Mouse (Mus musculus): ENCODE results near the gene Dbn1.

The Dbn1 gene

DNA sequence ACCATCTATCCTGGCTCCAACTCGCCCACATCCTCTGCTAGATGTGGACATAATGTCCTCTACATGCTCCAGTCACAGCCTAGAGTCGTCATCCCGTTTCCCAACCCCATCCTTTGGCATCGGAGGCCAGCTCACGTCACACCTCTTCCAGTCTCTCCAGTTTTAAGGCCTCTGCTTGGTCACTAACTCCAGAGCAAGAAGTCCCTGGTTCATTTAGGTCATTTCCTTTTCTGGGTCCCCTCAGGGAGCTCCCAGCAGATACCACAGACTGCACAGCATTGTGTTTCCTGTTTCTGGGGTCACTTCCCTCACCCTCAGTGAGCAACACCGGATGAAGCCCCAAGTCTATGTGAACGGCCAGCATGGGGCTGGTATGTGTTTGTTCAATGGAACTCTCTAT is 8.9 kb downstream of the Dbn1 start:
- no peak for DNase-seq (ENCODE audit: extremely low read depth, low read depth)

DNA sequence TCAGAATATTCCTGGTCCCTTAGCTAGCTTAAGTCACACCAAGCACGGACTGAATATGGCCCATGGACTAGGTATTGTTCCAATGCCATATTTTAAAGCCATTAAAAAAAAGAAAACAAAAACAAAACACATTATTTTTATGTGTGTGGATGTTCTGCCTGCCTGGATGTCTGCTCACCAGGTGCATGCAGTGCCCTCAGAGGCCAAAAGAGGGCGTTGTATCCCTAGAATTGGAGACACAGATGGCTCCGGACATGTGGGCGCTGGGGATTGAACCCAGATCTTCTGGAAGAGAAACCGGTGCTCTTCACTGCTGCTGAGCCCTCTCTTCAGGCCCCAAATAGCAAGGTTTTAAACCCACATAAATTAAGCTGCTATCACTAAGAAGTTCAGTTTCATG is 9.9 kb downstream of the Dbn1 start:
- no peak for DNase-seq (ENCODE audit: extremely low read depth, low read depth)

DNA sequence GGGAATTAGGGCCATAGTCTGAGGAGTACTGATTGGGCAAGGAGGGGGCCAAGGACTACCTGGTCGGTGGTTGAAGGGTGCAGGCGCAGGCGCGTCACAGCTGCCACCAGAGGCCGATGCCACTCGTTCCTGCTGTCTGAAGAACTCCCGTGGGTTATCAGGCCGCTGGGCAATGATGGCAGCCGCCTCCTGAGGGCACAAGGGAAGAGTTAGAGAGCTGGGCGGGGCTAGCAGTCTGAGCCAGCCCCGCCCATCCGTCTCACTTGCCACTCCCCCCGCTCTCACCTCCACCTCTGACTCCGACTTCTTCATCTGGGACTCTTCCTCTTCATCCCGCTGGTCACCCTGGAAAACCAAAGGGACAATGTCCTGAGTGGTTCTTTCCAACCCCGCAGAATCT is 10.4 kb downstream of the Dbn1 start:
- DNase-seq (ENCODE audit: extremely low read depth, low read depth), result no peak

DNA sequence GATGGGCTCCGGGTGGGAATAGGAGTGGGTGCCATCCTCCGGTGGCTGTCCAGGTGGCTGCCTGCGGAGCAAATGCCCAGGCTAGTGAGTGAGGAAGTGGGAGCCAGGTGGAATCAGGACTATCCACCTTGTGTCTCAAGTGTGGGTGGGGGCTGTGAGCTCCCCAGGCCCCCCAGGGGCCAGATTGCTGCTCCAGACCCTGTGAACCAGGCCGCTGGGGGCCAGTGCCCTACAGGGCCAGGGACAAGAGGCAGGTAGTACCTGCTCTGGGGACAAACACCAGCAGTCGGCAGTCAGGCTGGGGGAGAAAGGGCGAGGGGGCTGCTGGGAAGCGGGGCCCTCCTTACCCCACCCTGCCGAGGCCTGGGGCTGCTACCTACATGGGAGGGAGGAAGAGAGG is 11.7 kb downstream of the Dbn1 start:
- DNase-seq (ENCODE audit: extremely low read depth, low read depth), result no peak

DNA sequence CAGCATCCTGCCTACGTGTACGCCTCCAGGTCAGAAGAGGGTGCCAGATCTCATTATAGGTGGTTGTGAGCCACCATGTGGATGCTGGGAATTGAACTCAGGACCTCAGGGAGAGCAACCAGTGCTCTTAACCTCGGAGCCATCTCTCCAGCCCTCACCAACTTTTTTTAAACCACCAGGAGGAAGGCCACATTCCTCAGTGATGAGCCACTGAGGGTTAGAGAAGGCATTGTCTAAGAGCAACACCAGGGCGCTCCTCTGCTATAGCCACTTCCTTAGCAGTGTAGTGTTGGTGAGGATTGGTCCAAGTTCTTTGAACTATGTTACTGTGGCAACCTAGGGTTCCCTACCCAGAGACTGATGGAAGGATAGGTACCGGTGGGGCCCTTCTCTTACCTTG is 12.2 kb downstream of the Dbn1 start:
- no peak for DNase-seq (ENCODE audit: extremely low read depth, low read depth)

DNA sequence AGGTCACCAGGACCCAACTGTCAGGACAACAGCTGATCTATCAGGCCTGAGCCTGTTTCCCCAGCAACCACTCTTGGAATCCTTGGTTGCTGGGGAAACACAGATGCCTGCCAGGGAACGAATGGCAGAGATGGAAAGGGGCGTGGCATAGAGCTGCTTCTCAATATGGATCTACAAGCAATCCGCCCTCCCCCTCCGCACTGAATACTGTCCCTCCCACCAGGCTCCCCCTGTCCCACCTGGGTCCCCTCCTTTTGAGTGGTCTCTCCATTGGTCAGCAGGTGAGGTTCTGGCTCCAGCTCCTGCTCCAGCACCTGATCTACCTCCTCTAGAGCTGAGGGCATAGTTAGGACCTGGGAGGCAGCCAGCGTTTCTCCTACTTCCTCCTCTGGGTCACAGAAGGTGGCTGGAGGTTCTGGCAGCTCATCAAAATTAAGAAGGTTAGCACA is 13.3 kb downstream of the Dbn1 start:
- peak; percentile 63 for DNase-seq (ENCODE audit: extremely low read depth, low read depth)

DNA sequence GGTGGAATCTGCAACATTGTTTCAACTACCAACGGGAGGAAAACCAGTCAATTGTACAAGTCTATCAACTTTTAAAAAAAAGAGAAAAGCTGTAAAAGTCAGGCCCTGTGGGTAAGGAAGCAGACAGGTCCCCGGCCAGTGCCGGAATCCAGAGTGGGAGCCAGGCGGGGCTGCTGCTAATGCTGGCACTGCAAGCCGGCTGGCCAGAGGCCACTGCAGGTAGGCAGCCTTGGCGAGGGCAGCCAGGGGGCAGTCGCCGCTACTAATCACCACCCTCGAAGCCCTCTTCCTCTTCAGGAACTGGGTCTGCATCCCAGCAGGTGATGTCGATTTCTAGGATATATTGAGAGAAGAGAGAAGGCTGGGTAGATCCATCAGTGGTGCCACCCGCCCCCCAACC is 13.9 kb downstream of the Dbn1 start:
- DNase-seq (ENCODE audit: extremely low read depth, low read depth), result no peak

DNA sequence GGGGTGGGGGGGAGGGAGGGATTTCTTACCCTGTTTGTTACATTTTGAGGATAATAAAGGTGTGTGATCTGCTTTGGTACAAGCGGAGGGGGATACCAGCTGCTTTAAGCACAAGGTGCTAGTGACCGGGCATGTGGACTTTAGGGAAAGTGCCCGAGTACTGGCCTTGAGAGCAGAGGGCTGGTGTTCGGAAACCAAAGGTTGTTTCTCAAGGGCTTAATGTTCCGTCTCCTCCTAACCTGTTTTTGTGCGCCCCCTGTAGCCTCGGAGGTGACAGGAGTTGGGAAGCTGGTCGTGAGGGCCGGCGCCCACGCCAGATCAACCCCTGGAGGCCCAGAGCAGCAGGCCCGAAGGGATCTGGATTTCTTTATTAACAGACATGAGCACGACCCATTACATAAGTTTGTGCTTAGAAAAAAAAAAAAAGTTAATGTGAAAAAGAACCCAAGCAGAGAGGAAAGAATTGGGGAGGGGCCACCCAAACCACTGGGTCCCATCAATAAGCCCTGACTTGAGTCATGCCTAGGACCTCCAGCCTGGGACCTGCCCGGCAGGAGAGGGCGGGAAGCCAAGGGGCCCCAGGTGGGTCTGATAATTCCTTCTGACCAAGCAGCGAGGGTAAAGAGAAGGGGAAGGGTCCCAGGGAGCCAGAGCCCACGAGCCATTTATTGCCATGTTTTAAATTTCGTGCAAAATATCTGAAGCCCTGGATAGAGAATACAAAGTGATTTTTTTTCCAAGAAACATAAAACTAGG is 14.7 kb downstream of the Dbn1 start:
- no peak for DNase-seq (ENCODE audit: extremely low read depth, low read depth)

DNA sequence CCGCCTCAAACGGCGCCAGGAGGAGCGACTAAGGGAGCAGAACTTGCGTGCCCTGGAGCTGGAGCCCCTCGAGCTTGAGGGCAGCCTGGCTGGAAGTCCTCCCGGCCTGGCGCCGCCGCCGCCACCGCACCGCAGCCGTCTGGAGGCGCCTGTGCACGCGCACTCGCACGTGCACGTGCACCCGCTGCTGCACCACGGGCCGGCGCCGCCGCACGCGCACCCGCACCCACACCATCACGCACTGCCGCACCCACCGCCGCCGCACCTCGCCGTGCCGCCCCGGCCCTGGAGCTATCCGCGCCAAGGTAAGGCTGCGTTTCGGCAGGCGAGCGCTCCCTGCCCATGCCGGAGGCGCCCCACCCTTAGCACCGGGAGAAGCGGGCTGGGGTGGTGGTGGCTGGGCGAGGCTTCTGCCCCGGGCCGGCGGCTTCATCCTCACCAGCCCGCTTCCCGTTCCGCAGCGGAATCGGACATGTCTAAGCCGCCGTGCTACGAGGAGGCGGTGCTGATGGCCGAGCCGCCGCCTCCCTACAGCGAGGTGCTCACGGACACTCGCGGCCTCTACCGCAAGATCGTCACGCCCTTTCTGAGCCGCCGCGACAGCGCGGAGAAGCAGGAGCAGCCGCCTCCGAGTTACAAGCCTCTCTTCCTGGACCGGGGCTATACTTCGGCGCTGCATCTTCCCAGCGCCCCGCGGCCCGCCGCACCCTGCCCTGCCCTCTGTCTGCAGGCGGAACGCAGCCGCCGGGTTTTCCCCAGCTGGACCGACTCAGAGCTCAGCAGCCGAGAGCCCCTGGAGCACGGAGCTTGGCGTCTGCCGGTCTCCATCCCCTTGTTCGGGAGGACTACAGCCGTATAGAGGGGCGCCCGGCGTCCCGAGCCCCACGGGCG is 15.5 kb downstream of the Dbn1 start:
- DNase-seq (ENCODE audit: extremely low read depth, low read depth), result no peak

DNA sequence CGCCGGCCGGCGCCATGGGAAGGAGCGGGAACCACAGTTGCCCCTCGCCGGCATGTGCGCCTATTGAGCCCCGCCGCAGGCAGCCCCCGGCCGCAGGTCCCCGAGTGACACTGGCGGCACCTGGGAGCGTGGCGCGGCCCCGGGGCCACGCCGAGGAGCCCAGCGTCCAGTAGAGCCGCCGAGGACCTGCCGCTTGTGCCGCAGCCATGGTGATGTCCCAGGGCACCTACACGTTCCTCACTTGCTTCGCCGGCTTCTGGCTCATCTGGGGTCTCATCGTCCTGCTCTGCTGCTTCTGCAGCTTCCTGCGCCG is 16.1 kb downstream of the Dbn1 start:
- no peak for DNase-seq (ENCODE audit: extremely low read depth, low read depth)

DNA sequence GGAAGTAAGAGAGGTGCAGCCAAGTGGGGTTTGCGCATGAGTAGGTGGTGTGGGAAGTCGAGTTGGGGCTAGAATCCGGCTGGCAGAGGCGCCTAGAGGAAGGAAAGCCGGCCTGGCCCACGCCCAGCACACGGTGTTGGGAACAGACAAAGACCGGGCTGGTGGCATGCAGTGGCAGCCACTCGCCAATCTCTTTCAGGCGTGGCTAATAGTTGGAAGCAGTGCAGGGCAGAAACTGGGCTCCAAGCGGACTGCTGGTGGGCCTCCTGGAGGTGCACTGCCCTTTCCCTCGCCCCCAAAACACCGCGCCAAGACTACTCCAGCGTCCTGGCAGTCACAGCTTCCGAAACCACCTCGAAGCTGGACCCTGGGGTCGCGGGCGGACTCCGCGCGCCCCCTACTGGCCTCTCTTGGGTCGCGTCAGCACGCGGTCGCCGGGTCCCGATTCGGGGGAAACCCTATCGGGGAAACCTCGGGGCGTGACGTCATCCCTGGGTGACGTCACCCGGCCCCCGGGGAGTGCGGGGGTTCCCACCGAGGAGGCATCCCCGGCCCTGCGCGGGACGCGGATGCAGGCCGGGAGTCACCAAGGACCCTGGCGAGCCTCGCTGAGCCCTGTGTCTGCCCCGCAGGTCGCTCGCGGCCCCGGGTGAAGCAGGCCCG is 16.6 kb downstream of the Dbn1 start:
- peak; percentile 61 for DNase-seq (ENCODE audit: extremely low read depth, low read depth)

DNA sequence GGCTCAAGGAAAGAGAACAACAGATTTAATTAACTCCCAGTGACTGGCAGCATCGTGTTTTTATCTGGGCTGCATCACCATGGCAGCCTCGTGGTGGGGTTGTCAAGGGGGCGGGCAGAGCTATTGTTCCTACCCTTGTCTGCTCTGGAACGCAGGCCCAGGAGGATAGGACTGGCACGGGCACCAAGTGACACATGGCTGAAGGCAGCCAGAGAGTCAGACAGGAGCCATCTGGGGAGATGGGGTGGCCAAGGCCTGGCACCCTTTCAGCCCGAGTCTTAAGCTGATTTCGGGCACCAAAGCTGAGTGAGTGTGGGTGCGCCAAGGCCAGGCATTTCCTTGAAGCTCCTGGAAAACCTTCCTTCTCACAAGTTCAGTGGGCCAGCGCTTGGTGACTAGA is 17.5 kb downstream of the Dbn1 start:
- DNase-seq (ENCODE audit: extremely low read depth, low read depth), result no peak

DNA sequence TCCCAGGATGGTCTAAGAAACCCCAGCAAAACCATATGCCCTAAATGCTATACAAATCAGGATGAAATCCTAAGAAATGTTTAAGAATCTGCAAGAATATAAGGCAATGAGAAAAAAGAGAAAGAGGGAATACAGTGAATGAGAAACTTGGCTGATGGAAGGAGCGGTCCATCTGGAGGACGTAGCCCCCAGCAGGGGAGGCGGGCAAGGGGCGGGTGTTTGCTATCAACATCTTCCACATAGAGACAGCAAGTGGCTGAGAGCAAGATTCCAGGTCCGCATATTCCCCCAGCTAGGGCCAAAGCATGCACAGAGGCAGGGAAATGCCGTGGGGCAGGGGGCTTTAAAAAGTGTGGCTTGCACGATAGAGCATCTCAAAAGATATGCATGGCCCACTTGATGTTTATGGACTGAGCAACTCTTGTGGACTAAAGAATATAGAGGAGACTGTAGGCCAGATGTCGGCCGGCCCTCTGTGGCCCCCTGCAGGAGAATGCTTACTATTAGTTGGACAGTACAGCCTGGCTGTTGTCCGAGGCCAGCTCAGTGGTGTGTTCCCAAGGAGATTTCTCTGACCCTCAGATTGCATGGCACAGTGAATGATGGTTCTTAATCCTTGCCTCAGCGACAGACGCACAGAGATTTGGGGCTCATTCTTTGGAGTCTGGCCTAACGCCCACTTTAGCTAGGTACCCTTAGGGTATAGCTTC is 18.9 kb downstream of the Dbn1 start:
- no peak for DNase-seq (ENCODE audit: extremely low read depth, low read depth)

DNA sequence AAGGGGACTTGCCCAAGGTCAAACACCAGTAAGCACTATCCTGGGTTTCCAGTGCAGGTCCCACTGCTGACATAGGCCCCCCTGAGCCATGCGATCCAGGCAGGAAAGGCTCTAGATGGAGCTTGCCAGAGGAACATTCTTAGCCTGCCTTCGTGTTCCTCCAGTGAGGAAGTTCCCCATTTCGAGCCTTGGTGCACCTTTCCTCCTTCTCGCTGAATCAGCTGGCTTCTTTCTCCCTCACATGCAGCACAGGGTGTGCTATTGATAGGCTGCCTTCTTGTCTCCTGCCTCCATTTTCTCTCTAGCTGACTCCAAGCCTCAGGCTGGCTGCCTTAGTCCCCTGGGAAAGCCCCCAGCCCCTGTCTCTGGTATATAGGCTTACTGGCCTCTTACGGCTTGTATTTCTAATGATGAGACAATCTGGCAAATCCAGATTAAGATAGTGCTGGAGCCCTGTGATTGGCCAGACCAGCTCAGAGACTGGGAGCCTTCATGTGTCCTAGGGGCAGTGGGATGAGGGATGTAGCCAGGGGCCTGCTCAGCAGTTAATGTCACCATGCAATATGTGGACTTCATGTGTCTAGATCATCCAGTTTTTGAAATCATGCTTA is 22.0 kb downstream of the Dbn1 start:
- DNase-seq (ENCODE audit: extremely low read depth, low read depth), result no peak

DNA sequence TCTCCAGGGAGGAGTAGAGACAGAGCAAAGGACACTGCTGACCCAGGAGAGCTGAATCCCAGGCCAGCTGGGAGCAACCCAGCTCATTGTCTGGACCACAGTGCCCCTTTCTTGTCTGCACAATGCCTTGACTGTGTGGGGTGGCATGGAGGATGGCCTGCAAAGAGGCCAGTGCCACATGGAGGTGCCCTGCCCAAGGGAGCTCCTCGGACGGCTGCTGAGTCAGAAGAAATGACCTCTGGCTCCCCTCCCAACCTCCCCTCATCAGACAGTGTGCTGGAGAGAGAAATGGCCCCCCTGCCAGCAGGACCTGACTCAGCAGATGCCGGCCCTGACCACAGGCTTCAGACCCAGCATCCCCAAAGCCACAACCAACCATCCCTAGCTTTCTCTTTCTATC is 22.7 kb downstream of the Dbn1 start:
- no peak for DNase-seq (ENCODE audit: extremely low read depth, low read depth)

DNA sequence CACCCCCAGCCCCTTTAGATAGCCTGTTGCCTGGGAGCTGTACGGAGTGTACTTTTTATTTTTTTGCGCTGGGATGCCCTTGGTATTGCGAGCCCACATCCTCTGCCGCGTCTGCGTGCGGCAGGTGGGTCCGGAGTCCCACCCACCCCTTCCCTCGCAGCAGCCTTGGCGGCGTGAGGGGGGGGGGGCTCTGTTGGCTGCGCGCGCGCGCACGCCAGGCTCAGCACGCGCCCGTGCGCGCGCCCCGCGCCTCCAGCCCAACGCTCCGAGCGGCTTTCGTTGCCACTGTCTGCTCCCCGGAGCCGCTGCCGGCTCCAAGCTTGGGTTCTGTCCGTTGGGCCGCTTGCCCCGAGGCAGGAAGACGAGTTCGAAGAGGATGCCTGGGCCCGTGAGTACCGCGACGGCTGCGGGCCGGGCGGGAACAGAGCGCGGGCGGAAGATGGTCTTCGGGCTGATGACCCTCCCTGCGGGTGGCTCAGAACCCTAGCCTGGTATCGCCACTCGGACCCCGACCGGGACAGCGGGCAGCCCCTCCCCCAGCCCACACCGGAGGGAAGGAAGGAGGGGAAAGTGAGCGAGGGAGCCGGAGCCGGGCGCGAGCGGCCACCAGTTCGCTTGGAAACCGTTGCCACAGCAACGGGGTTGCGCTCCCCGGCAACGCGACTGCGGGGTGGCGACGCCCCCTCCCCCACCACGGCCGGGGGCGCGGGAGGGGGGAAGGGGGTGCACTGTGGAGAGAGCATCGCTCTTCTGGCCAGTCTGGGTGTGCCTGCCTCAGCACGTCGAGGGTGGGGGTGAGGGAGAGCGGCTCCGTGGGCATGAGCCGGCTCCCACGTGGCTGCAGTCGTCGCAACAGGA is 23.7 kb downstream of the Dbn1 start, which contains the start of gene Prr7:
TSS of gene Prr7 (plus strand) at position 241 of the 858 bp plus-strand sequence.
- DNase-seq (ENCODE audit: extremely low read depth, low read depth), result no peak

DNA sequence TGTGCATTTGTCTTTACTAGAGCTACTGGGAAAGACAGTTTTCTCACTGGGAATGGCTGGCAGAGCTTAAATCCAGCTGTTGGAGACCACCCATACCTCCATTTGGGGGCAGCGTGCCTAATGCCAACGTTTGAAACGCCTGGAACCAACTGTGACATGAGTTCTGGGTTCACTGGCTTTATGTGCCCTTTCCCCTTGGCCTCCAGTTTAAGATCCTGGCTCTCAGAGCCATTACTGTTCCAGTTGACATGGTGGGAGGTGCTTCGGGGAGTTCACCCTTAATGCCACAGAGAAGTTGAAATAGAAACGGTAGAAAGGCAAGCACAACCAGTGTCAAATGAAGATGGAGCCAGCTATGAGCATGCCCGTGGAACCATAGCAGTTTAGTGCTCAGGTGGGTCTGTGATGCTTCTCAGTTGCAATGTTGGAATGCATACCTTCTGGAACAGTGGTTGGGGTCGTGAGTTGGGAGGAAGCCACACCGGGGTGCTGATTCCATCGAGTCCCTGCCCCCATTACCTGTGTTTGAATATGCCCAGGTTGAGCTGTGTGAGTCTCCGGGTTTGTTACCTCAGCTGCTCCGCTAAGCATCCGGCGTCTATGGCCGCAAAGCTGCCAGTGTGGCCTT is 24.4 kb downstream of the Dbn1 start:
- no peak for DNase-seq (ENCODE audit: extremely low read depth, low read depth)

DNA sequence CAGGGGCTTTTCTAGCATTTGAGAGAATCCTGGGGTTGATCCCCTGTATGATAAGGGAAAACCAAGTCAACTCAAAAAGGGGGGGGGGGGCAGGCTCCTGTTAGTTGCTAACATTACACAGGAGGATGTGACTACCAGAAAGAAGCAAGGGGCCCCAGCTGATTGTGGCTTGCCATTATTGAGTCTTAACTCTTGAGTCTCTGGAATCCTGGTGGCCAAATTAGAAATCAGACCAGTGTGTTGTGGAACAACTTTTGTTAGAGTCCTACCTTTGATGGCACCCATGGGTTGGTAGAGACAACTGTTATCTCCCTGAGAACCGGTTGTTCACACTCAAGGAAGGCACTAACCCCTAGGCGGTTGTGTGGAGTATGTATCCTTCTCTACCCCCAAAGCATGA is 24.9 kb downstream of the Dbn1 start:
- DNase-seq (ENCODE audit: extremely low read depth, low read depth), result no peak

DNA sequence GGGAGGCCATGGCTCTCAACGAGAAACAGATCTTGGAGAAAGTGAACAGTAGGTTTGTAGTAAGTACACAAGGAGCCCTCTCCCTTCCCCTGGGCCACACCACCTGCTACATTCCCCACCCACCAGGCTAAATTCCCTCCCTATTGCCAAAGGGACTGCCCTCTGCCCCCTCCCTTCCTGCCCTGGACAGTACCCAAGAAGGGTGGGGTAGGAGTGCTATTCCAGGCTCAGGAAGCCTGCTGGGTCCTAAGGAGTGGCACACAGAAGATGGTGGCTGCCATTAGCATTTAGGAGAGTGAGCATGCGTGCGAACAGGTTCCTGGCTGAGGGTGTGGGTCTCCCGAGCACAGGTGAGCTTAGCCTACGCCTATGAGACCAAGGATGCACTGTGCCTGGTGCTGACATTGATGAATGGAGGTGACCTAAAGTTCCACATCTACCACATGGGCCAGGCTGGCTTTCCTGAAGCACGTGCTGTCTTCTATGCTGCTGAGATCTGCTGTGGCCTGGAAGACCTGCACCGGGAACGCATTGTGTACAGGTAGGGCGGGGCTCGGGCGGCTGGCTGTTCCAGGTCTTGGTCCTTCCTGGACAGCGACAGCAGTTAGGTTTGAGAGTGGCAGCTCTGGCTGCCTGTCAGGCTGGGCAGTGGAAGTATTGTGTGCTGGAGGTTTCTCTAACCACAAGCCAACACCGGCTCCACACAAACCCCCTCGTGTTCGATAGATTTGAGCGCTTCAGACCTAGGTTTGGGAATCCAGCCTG is 35.9 kb downstream of the Dbn1 start:
- no peak for DNase-seq (ENCODE audit: extremely low read depth, low read depth)
